Mouse (Mus musculus) activated CD4-positive, CD25-positive, alpha-beta regulatory T cell (primary cell): ENCODE data around the gene H2afb2. TPM values are rescaled to one million over a fixed set of nuclear protein-coding genes. Genes with fewer than 3 reads are reported as not detected.

ENCODE experiments used
- polyA plus RNA-seq, 2 experiments: library from polyadenylated mRNA; unstranded; fragments of 100-300 nt; shearing (Covaris generic); gene quantifications; one replicate each; pipeline ENCODE4 v1.2.1; 2017

The H2afb2 gene
- not detected for polyA plus RNA-seq

GRCm38 (mm10) chrX:116680878-116681277 is at the start of gene H2afb2:
Gene H2afb2 (plus strand): TSS chrX:116681178.

Other genes with a start within 250 kb of the H2afb2 start
- not detected for gene Cpxcr1, start 232.2 kb upstream of the H2afb2 start, polyA plus RNA-seq